Mouse (Mus musculus): ENCODE results near the gene Trak1. TPM values are rescaled to one million over a fixed set of nuclear protein-coding genes. Genes with fewer than 3 reads are reported as not detected.
A peak's percentile ranks its signal among the peaks of the same experiment; 100 is the strongest.

The Trak1 gene
- polyA plus RNA-seq, 1 experiment from 2014 or later, result 9.3 TPM

- Histone ChIP-seq H3K27ac (replicated peaks; ENCODE audit: low read depth, low read length) (no peak overlapping the region), H3K4me1 (ENCODE audit: control insufficient read depth, insufficient read depth, low read length) (no peaks in the 10 kb centered on the region), H3K4me3 (ENCODE audit: low read depth, low read length) (no peak overlapping the region), H3K9ac (ENCODE audit: low read length) (no peak overlapping the region), H3K27me3 (ENCODE audit: control insufficient read depth, insufficient read depth, low read length) (no peaks in the 10 kb centered on the region), H3K9me3 (ENCODE audit: control insufficient read depth, low read length) (no peaks in the 10 kb centered on the region), H3K36me3 (ENCODE audit: control insufficient read depth, insufficient read depth, low read length) (no peaks in the 10 kb centered on the region), H3K4me2 (ENCODE audit: low read depth, severe bottlenecking) (no peak overlapping the region)
- ATAC-seq (ENCODE audit: insufficient number of reproducible peaks, low FRiP score, low TSS enrichment, low read depth) (no peak), DNase-seq (ENCODE audit: low spot score) (no peak)
- WGBS, result 91% methylated on average over 1 of the region's 1 CpGs
These were observed 26.2 kb upstream of the Trak1 start for GRCm38 (mm10) chr9:121271149-121271548.

GRCm38 (mm10) chr9:121271561-121271960 is 25.7 kb upstream of the Trak1 start:
- WGBS, result 71% methylated on average over 4 of the region's 4 CpGs

GRCm38 (mm10) chr9:121276745-121277117 is 20.6 kb upstream of the Trak1 start:
- DNase-seq (ENCODE audit: low spot score) (no peak), ATAC-seq (ENCODE audit: insufficient number of reproducible peaks, low FRiP score, low TSS enrichment, low read depth) (no peak; the same call in 1 of the 2 replicates)
- peak overlapping the region; percentile 66 for H3K4me3 ChIP-seq (ENCODE audit: low read depth, low read length)
- H3K27ac ChIP-seq (replicated peaks; ENCODE audit: low read depth, low read length), result no peak overlapping the region
- no peaks in the 10 kb centered on the region for H3K36me3 ChIP-seq (ENCODE audit: control insufficient read depth, insufficient read depth, low read length)
- H3K4me1 ChIP-seq (ENCODE audit: control insufficient read depth, insufficient read depth, low read length), result no peaks in the 10 kb centered on the region
- H3K9me3 ChIP-seq (ENCODE audit: control insufficient read depth, low read length), result no peaks in the 10 kb centered on the region
- 15% methylated on average over 15 of the region's 15 CpGs for WGBS
- H3K27me3 ChIP-seq (ENCODE audit: control insufficient read depth, insufficient read depth, low read length), result no peaks in the 10 kb centered on the region
- H3K4me2 ChIP-seq (ENCODE audit: low read depth, severe bottlenecking), result peak overlapping the region; percentile 73
- peak overlapping the region; percentile 72 for H3K9ac ChIP-seq (ENCODE audit: low read length)

More at GRCm38 (mm10) chr9:121271561-121271960, 25.7 kb upstream of the Trak1 start:
- H3K4me2 ChIP-seq (ENCODE audit: low read depth, severe bottlenecking), result no peak overlapping the region
- H3K9ac ChIP-seq (ENCODE audit: low read length), result no peak overlapping the region
- H3K36me3 ChIP-seq (ENCODE audit: control insufficient read depth, insufficient read depth, low read length), result no peaks in the 10 kb centered on the region
- no peaks in the 10 kb centered on the region for H3K9me3 ChIP-seq (ENCODE audit: control insufficient read depth, low read length)
- H3K27ac ChIP-seq (replicated peaks; ENCODE audit: low read depth, low read length), result no peak overlapping the region
- no peak overlapping the region for H3K4me3 ChIP-seq (ENCODE audit: low read depth, low read length)
- no peak for ATAC-seq (ENCODE audit: insufficient number of reproducible peaks, low FRiP score, low TSS enrichment, low read depth)
- H3K27me3 ChIP-seq (ENCODE audit: control insufficient read depth, insufficient read depth, low read length), result no peaks in the 10 kb centered on the region
- DNase-seq (ENCODE audit: low spot score), result no peak
- no peaks in the 10 kb centered on the region for H3K4me1 ChIP-seq (ENCODE audit: control insufficient read depth, insufficient read depth, low read length)

GRCm38 (mm10) chr9:121277118-121278060 is 19.9 kb upstream of the Trak1 start, which contains the start of gene Ulk4:
TSS of gene Ulk4 (minus strand) at chr9:121277197.
- Histone ChIP-seq H3K27me3 (ENCODE audit: control insufficient read depth, insufficient read depth, low read length) (no peaks in the 10 kb centered on the region), H3K9me3 (ENCODE audit: control insufficient read depth, low read length) (no peaks in the 10 kb centered on the region), H3K4me2 (ENCODE audit: low read depth, severe bottlenecking) (peak within 1 kb of the TSS; percentile 73), H3K27ac (replicated peaks; ENCODE audit: low read depth, low read length) (peak within 1 kb of the TSS; percentile 52; the same call in 1 of the 2 replicates), H3K9ac (ENCODE audit: low read length) (peak within 1 kb of the TSS; percentile 72), H3K36me3 (ENCODE audit: control insufficient read depth, insufficient read depth, low read length) (no peaks in the 10 kb centered on the region), H3K4me3 (ENCODE audit: low read depth, low read length) (peak within 1 kb of the TSS; percentile 66), H3K4me1 (ENCODE audit: control insufficient read depth, insufficient read depth, low read length) (no peaks in the 10 kb centered on the region)
- ATAC-seq (ENCODE audit: insufficient number of reproducible peaks, low FRiP score, low TSS enrichment, low read depth) (peak; percentile 96), DNase-seq (ENCODE audit: low spot score) (peak; percentile 94)
- under 1% methylated on average over 59 of the region's 59 CpGs for WGBS

GRCm38 (mm10) chr9:121279216-121279615 is 18.1 kb upstream of the Trak1 start:
- Histone ChIP-seq H3K9me3 (ENCODE audit: control insufficient read depth, low read length) (no peaks in the 10 kb centered on the region), H3K4me3 (ENCODE audit: low read depth, low read length) (no peak overlapping the region)

GRCm38 (mm10) chr9:121281891-121282290 is 15.4 kb upstream of the Trak1 start:
- Histone ChIP-seq H3K27me3 (ENCODE audit: control insufficient read depth, insufficient read depth, low read length) (no peaks in the 10 kb centered on the region), H3K4me1 (ENCODE audit: control insufficient read depth, insufficient read depth, low read length) (no peaks in the 10 kb centered on the region), H3K9ac (ENCODE audit: low read length) (no peak overlapping the region), H3K4me2 (ENCODE audit: low read depth, severe bottlenecking) (no peak overlapping the region), H3K36me3 (ENCODE audit: control insufficient read depth, insufficient read depth, low read length) (no peaks in the 10 kb centered on the region), H3K27ac (replicated peaks; ENCODE audit: low read depth, low read length) (no peak overlapping the region), H3K4me3 (ENCODE audit: low read depth, low read length) (no peak overlapping the region), H3K9me3 (ENCODE audit: control insufficient read depth, low read length) (no peaks in the 10 kb centered on the region)
- WGBS, result 82% methylated on average over 6 of the region's 6 CpGs
- ATAC-seq (ENCODE audit: insufficient number of reproducible peaks, low FRiP score, low TSS enrichment, low read depth), result no peak
- no peak for DNase-seq (ENCODE audit: low spot score)

More at GRCm38 (mm10) chr9:121279216-121279615, 18.1 kb upstream of the Trak1 start:
- Histone ChIP-seq H3K27ac (replicated peaks; ENCODE audit: low read depth, low read length) (no peak overlapping the region), H3K4me2 (ENCODE audit: low read depth, severe bottlenecking) (no peak overlapping the region), H3K4me1 (ENCODE audit: control insufficient read depth, insufficient read depth, low read length) (no peaks in the 10 kb centered on the region), H3K36me3 (ENCODE audit: control insufficient read depth, insufficient read depth, low read length) (no peaks in the 10 kb centered on the region), H3K27me3 (ENCODE audit: control insufficient read depth, insufficient read depth, low read length) (no peaks in the 10 kb centered on the region), H3K9ac (ENCODE audit: low read length) (no peak overlapping the region)
- ATAC-seq (ENCODE audit: insufficient number of reproducible peaks, low FRiP score, low TSS enrichment, low read depth) (no peak), DNase-seq (ENCODE audit: low spot score) (no peak)
- WGBS, result 91% methylated on average over 5 of the region's 5 CpGs

GRCm38 (mm10) chr9:121283620-121284185 is 13.6 kb upstream of the Trak1 start:
- no peaks in the 10 kb centered on the region for H3K36me3 ChIP-seq (ENCODE audit: control insufficient read depth, insufficient read depth, low read length)
- H3K27ac ChIP-seq (replicated peaks; ENCODE audit: low read depth, low read length), result no peak overlapping the region
- no peaks in the 10 kb centered on the region for H3K9me3 ChIP-seq (ENCODE audit: control insufficient read depth, low read length)
- H3K27me3 ChIP-seq (ENCODE audit: control insufficient read depth, insufficient read depth, low read length), result no peaks in the 10 kb centered on the region
- ATAC-seq (ENCODE audit: insufficient number of reproducible peaks, low FRiP score, low TSS enrichment, low read depth) (no peak), DNase-seq (ENCODE audit: low spot score) (no peak)
- no peaks in the 10 kb centered on the region for H3K4me1 ChIP-seq (ENCODE audit: control insufficient read depth, insufficient read depth, low read length)
- 96% methylated on average over 6 of the region's 6 CpGs for WGBS
- no peak overlapping the region for H3K9ac ChIP-seq (ENCODE audit: low read length)
- no peak overlapping the region for H3K4me2 ChIP-seq (ENCODE audit: low read depth, severe bottlenecking)
- no peak overlapping the region for H3K4me3 ChIP-seq (ENCODE audit: low read depth, low read length)

GRCm38 (mm10) chr9:121284422-121284821 is 12.9 kb upstream of the Trak1 start:
- Histone ChIP-seq H3K9ac (ENCODE audit: low read length) (no peak overlapping the region), H3K4me1 (ENCODE audit: control insufficient read depth, insufficient read depth, low read length) (no peaks in the 10 kb centered on the region), H3K9me3 (ENCODE audit: control insufficient read depth, low read length) (no peaks in the 10 kb centered on the region), H3K36me3 (ENCODE audit: control insufficient read depth, insufficient read depth, low read length) (no peaks in the 10 kb centered on the region), H3K4me2 (ENCODE audit: low read depth, severe bottlenecking) (no peak overlapping the region), H3K4me3 (ENCODE audit: low read depth, low read length) (no peak overlapping the region), H3K27ac (replicated peaks; ENCODE audit: low read depth, low read length) (no peak overlapping the region), H3K27me3 (ENCODE audit: control insufficient read depth, insufficient read depth, low read length) (no peaks in the 10 kb centered on the region)
- DNase-seq (ENCODE audit: low spot score), result peak; percentile 60
- 95% methylated on average over 3 of the region's 3 CpGs for WGBS
- ATAC-seq (ENCODE audit: insufficient number of reproducible peaks, low FRiP score, low TSS enrichment, low read depth), result no peak

Measured in limb, embryonic 11.5 days (tissue).